Mouse (Mus musculus) hindbrain, embryonic 16.5 days (tissue): ENCODE data around the gene Cmss1. TPM values are rescaled to one million over a fixed set of nuclear protein-coding genes. Genes with fewer than 3 reads are reported as not detected.
A peak's percentile ranks its signal among the peaks of the same experiment; 100 is the strongest.

Source experiments
- ATAC-seq: fragments of 200-750 bp; cut with Nextera tagmentation; 2 replicates; pipeline ENCODE4 v1.8.0; 2017; ENCODE audit warnings: moderate TSS enrichment, moderate library complexity
- H3K27ac ChIP-seq: fragments of 300-500 bp; sonication (generic); 2 replicates; pipeline ENCODE4 v1.5.1; 2014; ENCODE audit warnings: low read depth, mild to moderate bottlenecking, control low read depth, low read length, moderate library complexity
- H3K27me3 ChIP-seq: fragments of 300-500 bp; sonication (generic); replicated peaks from 2 replicates; pipeline ENCODE4 v1.6.1; 2014; ENCODE audit warnings: low read length; ENCODE audit not compliant: control insufficient read depth, insufficient read depth
- H3K36me3 ChIP-seq: fragments of 300-500 bp; sonication (generic); 2 replicates; pipeline ENCODE4 v1.6.1; 2014; ENCODE audit warnings: mild to moderate bottlenecking, low read length, moderate library complexity, mixed read lengths; ENCODE audit not compliant: control insufficient read depth, insufficient read depth
- H3K4me1 ChIP-seq: fragments of 300-500 bp; sonication (generic); 2 replicates; pipeline ENCODE4 v1.6.1; 2014; ENCODE audit warnings: low read depth, low read length; ENCODE audit not compliant: control insufficient read depth, insufficient read depth
- H3K4me2 ChIP-seq: fragments of 300-500 bp; sonication (generic); 2 replicates; pipeline ENCODE4 v1.6.1; 2014; ENCODE audit warnings: mild to moderate bottlenecking, low read length, control low read depth, moderate library complexity
- H3K4me3 ChIP-seq: fragments of 300-500 bp; sonication (generic); 2 replicates; pipeline ENCODE4 v1.5.1; 2014; ENCODE audit warnings: mild to moderate bottlenecking, low read length, control low read depth, moderate library complexity
- H3K9ac ChIP-seq: fragments of 300-500 bp; sonication (generic); 2 replicates; pipeline ENCODE4 v1.6.1; 2014; ENCODE audit warnings: low read depth, mild to moderate bottlenecking, control low read depth, low read length, moderate library complexity
- H3K9me3 ChIP-seq: fragments of 300-500 bp; sonication (generic); 2 replicates; pipeline ENCODE4 v1.6.1; 2014; ENCODE audit warnings: mild to moderate bottlenecking, low read length, moderate library complexity; ENCODE audit not compliant: control insufficient read depth
- WGBS: fragments of 180-500 bp; shearing (Covaris S2); extraction: QIAGEN DNeasy Blood & Tissue Kit; methylation state at CpG from one replicate; pipeline ENCODE4 v1.1.7; 2014; 5-methylcytosine and 5-hydroxymethylcytosine counted together
- polyA plus RNA-seq: library from polyadenylated mRNA; unstranded; fragments of >200 nt; fragmentation: Nextera tagmentation; extraction: Ambion mirVana; gene quantifications from 2 replicates; pipeline ENCODE4 v1.2.1, GENCODE M21; 2015

Cmss1 gene
- polyA plus RNA-seq, 1 experiment from 2014 or later = 38.4 TPM

DNA sequence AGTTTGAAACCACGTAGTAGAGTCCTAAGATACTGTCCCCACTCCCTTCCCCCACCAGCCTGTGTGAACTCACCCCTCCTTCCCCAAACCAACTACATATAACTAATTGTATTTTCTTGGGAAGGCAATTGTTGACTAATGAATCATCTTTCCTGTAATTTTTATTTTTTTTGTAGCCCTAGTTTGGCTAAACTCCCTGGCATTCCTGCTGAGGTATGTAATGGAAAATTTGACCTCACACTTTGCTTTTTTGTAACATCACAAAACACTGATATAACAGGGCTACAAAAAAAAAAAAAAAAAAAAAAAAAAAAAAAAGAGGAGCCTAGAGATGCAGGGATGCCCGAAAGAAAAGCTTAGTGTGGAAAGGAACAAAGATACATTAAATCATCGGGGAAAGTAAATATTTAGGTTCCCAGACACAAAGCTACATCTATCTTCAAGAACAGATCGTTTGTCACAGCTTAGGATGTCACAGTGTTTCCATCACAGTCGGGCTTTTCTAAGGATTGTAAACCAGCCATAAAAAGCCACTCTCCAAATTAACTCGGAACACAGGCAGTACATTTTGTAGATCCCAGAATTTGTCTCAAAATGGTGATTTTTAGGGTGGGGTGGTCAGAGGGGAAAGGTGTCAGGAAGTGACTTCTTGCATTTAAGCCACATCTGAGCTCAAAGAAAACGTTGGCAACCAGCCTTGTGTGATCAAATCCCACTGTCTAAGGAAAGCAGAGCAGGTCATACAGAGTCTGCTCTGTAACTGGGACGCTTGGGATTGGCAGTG is 185.7 kb downstream of the Cmss1 start:
- H3K27me3 ChIP-seq = no peaks in the 10 kb centered on the region
- peaks cover 2% of the 10 kb centered on the region; the same call in 1 of the 2 replicates for H3K4me1 ChIP-seq
- H3K9ac ChIP-seq = no peak overlapping the region
- ATAC-seq = no peak
- H3K27ac ChIP-seq = no peak overlapping the region
- H3K9me3 ChIP-seq = no peaks in the 10 kb centered on the region
- H3K4me3 ChIP-seq = no peak overlapping the region
- no peaks in the 10 kb centered on the region for H3K36me3 ChIP-seq
- 59% methylated on average over 8 of the region's 8 CpGs for WGBS
- no peak overlapping the region for H3K4me2 ChIP-seq

DNA sequence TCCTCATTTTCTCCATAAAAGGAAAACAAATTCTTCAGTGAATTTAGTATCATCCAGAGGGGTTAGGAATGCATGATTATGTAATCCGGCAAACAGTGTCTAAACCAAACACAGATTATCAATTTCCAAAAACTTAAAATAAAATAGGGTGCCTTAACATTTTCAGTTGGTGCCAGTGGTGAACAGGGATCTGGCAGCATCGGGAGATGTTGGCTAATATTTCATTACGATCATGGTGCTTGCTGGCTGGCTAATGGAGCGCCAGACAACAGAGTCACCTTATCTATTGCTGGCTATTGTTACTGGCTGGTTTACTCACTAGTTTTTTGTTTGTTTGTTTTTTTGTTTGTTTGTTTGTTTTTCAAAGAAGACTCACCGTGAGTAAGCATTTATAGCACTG is 186.8 kb downstream of the Cmss1 start:
- Histone ChIP-seq H3K36me3 (no peaks in the 10 kb centered on the region), H3K4me1 (peaks cover 2% of the 10 kb centered on the region; the same call in 1 of the 2 replicates), H3K27ac (no peak overlapping the region), H3K4me3 (no peak overlapping the region), H3K4me2 (no peak overlapping the region), H3K9ac (no peak overlapping the region), H3K9me3 (no peaks in the 10 kb centered on the region), H3K27me3 (no peaks in the 10 kb centered on the region)
- ATAC-seq = no peak
- 84% methylated on average over 5 of the region's 5 CpGs for WGBS

DNA sequence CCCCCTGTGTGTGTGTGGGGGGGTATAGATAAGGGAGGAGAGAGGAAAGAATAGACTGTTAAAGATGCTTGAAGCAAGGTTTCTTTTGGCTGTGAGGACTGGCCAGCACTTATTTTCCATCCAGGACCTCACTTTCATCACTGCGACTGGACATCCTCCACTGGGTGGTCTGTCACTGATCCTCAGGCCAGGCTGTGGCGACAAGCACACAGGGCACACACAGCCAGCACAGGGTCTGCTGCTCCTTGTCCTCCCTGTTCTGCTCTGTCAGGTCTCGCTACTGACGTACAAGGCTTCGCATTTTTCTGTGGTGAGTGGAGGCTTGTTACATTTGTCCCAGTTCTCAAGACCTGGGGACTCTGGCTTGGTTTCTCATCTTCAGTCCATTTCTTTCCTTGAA is 187.3 kb downstream of the Cmss1 start:
- Histone ChIP-seq H3K4me3 (no peak overlapping the region), H3K9me3 (no peaks in the 10 kb centered on the region)
- WGBS = 84% methylated on average over 5 of the region's 5 CpGs

DNA sequence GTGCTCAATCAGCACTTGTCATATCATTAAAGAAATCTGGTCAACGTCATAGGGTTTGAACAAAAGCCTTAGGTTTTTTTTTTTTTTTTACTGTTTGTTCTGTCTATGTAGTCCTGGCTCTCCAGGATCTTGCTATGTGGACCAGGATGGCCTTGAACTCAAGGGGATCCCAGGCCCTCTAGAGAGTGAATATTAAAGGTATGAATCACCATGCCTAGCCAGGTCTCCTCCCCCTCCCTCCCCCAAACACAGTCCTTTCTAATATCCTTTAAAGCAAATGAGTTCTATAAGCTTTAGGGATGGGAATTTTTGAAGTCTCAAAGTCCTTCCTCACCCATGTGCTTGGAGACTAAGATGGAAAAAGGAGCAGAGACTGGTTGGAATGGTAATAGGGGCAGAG is 188.7 kb downstream of the Cmss1 start:
- Histone ChIP-seq H3K27ac (no peak overlapping the region), H3K27me3 (no peaks in the 10 kb centered on the region), H3K4me1 (peaks cover 2% of the 10 kb centered on the region; the same call in 1 of the 2 replicates), H3K4me3 (no peak overlapping the region), H3K9me3 (no peaks in the 10 kb centered on the region), H3K36me3 (no peaks in the 10 kb centered on the region), H3K4me2 (no peak overlapping the region), H3K9ac (no peak overlapping the region)
- 86% methylated on average over 1 of the region's 1 CpGs for WGBS
- no peak for ATAC-seq

More for the DNA sequence above, 187.3 kb downstream of the Cmss1 start:
- no peak overlapping the region; the same call in 1 of the 2 replicates for H3K9ac ChIP-seq
- no peaks in the 10 kb centered on the region for H3K36me3 ChIP-seq
- no peaks in the 10 kb centered on the region for H3K27me3 ChIP-seq
- peaks cover 2% of the 10 kb centered on the region; the same call in 1 of the 2 replicates for H3K4me1 ChIP-seq
- H3K27ac ChIP-seq = no peak overlapping the region
- H3K4me2 ChIP-seq = no peak overlapping the region
- no peak for ATAC-seq

DNA sequence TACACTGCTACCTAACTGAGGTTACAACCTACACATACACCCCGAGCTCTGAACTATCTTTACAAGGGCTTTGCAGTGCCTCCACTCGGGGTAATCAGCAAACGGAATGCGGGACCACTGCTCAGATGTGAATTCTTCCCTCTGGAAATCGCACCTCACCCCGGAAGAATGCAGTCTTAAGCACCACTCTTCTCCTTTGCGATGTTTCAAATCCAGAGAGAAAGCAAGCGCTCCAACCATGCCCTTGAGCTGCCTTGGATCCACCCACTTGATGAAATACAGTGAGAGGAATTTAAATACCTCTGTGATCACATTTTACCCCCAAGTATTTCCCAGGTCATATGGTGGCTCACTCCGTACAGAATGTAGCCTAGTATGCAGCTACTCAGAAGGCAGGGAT is 189.6 kb downstream of the Cmss1 start:
- Histone ChIP-seq H3K4me1 (peaks cover 2% of the 10 kb centered on the region; the same call in 1 of the 2 replicates), H3K36me3 (no peaks in the 10 kb centered on the region), H3K27ac (no peak overlapping the region), H3K27me3 (no peaks in the 10 kb centered on the region), H3K4me2 (no peak overlapping the region), H3K9ac (no peak overlapping the region), H3K4me3 (no peak overlapping the region), H3K9me3 (no peaks in the 10 kb centered on the region)
- no peak for ATAC-seq
- WGBS = 90% methylated on average over 9 of the region's 9 CpGs

DNA sequence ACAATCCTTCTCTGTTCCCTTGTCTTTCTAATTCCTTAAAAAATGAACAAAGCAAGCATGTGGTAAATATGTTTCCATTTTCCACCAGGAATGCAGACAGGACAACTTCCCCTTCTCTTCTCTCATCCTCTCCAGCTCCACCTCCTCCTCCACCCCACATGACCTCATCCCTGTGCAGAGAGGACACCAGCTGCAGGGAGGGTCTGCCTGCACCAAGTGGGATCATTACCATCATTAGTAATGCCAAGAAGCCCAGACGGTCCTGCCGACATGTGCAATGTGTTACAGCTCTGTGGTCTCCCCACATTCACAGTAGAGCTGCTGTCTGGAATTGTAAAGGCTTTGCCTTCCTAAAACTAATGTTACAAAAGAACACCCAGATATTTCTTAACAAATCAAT is 190.6 kb downstream of the Cmss1 start:
- Histone ChIP-seq H3K4me1 (no peaks in the 10 kb centered on the region), H3K27me3 (no peaks in the 10 kb centered on the region), H3K4me2 (no peak overlapping the region), H3K4me3 (no peak overlapping the region), H3K9me3 (no peaks in the 10 kb centered on the region), H3K36me3 (no peaks in the 10 kb centered on the region), H3K27ac (no peak overlapping the region), H3K9ac (no peak overlapping the region)
- ATAC-seq = peak; percentile 80
- 34% methylated on average over 2 of the region's 2 CpGs for WGBS

GRCm38 (mm10) chr16:57412766-57413165 is 193.9 kb downstream of the Cmss1 start:
- Histone ChIP-seq H3K4me2 (no peak overlapping the region), H3K9me3 (no peaks in the 10 kb centered on the region), H3K4me3 (no peak overlapping the region), H3K27me3 (no peaks in the 10 kb centered on the region), H3K9ac (no peak overlapping the region), H3K36me3 (no peaks in the 10 kb centered on the region), H3K4me1 (no peaks in the 10 kb centered on the region), H3K27ac (no peak overlapping the region)
- 58% methylated on average over 4 of the region's 4 CpGs for WGBS
- no peak for ATAC-seq

DNA sequence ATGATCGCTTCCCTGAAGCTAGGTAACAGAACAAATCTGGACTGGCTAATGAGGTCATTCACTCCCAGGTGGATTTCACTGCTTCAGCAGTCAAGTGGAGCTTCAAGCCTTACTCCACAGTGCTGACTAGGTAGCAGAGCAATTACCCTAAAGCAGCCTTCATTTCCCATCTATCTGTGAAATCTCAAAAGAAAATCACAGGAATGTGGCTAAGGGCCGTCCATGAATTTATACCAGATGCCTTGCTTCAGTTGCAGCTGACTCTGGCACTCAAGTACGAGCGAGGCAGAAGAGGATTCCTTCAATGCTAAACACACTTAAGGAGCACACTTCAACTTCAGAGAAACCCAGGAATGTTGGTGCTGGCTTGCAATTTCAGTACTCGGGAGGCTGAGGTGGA is 202.8 kb downstream of the Cmss1 start:
- no peak overlapping the region for H3K27ac ChIP-seq
- no peak overlapping the region for H3K4me3 ChIP-seq
- no peaks in the 10 kb centered on the region for H3K27me3 ChIP-seq
- H3K4me2 ChIP-seq = no peak overlapping the region
- no peak overlapping the region for H3K9ac ChIP-seq
- WGBS = 75% methylated on average over 5 of the region's 5 CpGs
- H3K36me3 ChIP-seq = no peaks in the 10 kb centered on the region
- ATAC-seq = peak; percentile 67
- no peaks in the 10 kb centered on the region for H3K9me3 ChIP-seq
- H3K4me1 ChIP-seq = no peaks in the 10 kb centered on the region

GRCm38 (mm10) chr16:57402910-57403309 is 203.8 kb downstream of the Cmss1 start:
- Histone ChIP-seq H3K27ac (no peak overlapping the region), H3K9me3 (no peaks in the 10 kb centered on the region), H3K4me3 (no peak overlapping the region), H3K4me2 (no peak overlapping the region), H3K36me3 (no peaks in the 10 kb centered on the region), H3K4me1 (no peaks in the 10 kb centered on the region), H3K9ac (no peak overlapping the region), H3K27me3 (no peaks in the 10 kb centered on the region)
- WGBS = 84% methylated on average over 4 of the region's 4 CpGs
- no peak for ATAC-seq
